Mouse (Mus musculus) midbrain, embryonic 14.5 days (tissue): ENCODE measurements around the gene Agfg2. TPM values are rescaled to one million over a fixed set of nuclear protein-coding genes. Genes with fewer than 3 reads are reported as not detected.
A peak's percentile ranks its signal among the peaks of the same experiment; 100 is the strongest.

Source experiments
- ATAC-seq: fragments of 200-750 bp; cut with Nextera tagmentation; 2 replicates; pipeline ENCODE4 v1.8.0; 2017; ENCODE audit warnings: moderate number of reproducible peaks, moderate library complexity; ENCODE audit not compliant: low FRiP score, low TSS enrichment
- DNase-seq: peaks from one replicate; pipeline ENCODE4 v3.0.0-alpha.2; 2015
- H3K27ac ChIP-seq: fragments of 300-500 bp; sonication (generic); replicated peaks from 2 replicates; pipeline ENCODE4 v1.5.1; 2014; ENCODE audit warnings: mild to moderate bottlenecking, low read depth, low read length, moderate library complexity
- H3K27me3 ChIP-seq: fragments of 300-500 bp; sonication (generic); 2 replicates; pipeline ENCODE4 v1.6.1; 2014; ENCODE audit warnings: low read length, control low read depth, mixed read lengths; ENCODE audit not compliant: control insufficient read depth, insufficient read depth
- H3K36me3 ChIP-seq: fragments of 300-500 bp; sonication (generic); 2 replicates; pipeline ENCODE4 v1.6.1; 2014; ENCODE audit warnings: low read length, control low read depth; ENCODE audit not compliant: control insufficient read depth, insufficient read depth
- H3K4me1 ChIP-seq: fragments of 300-500 bp; sonication (generic); 2 replicates; pipeline ENCODE4 v1.6.1; 2014; ENCODE audit warnings: mild to moderate bottlenecking, antibody characterized with exemption, low read length, control low read depth; ENCODE audit not compliant: control insufficient read depth, insufficient read depth
- H3K4me2 ChIP-seq: fragments of 300-500 bp; sonication (generic); 2 replicates; pipeline ENCODE4 v1.6.1; 2014; ENCODE audit warnings: mild to moderate bottlenecking, low read length, moderate library complexity
- H3K4me3 ChIP-seq: fragments of 300-500 bp; sonication (generic); replicated peaks from 2 replicates; pipeline ENCODE4 v1.5.1; 2014; ENCODE audit warnings: low read depth, low read length
- H3K9ac ChIP-seq: fragments of 300-500 bp; sonication (generic); replicated peaks from 2 replicates; pipeline ENCODE4 v1.6.1; 2014; ENCODE audit warnings: mild to moderate bottlenecking, low read length, moderate library complexity
- H3K9me3 ChIP-seq: fragments of 300-500 bp; sonication (generic); 2 replicates; pipeline ENCODE4 v1.6.1; 2016; ENCODE audit warnings: low read length, control low read depth, mixed read lengths; ENCODE audit not compliant: control insufficient read depth
- WGBS: fragments of 180-500 bp; shearing (Covaris S2); extraction: QIAGEN DNeasy Blood & Tissue Kit; methylation state at CpG from one replicate; pipeline ENCODE4 v1.1.7; 2014; 5-methylcytosine and 5-hydroxymethylcytosine counted together
- polyA plus RNA-seq: library from polyadenylated mRNA; unstranded; fragments of >200 nt; fragmentation: Nextera tagmentation; extraction: Ambion mirVana; gene quantifications from 2 replicates; pipeline ENCODE4 v1.2.1, GENCODE M21; 2014

Agfg2 gene
- polyA plus RNA-seq, 1 experiment from 2014 or later = 10.3 TPM

GRCm38 (mm10) chr5:137642886-137643285, 41.6 kb downstream of the Agfg2 start:
- Histone ChIP-seq H3K4me3 (no peak overlapping the region), H3K9ac (no peak overlapping the region), H3K36me3 (peaks cover 47% of the 10 kb centered on the region), H3K27me3 (peaks cover 29% of the 10 kb centered on the region), H3K9me3 (no peaks in the 10 kb centered on the region), H3K4me1 (no peaks in the 10 kb centered on the region; the same call in 1 of the 2 replicates), H3K4me2 (no peak overlapping the region), H3K27ac (no peak overlapping the region)
- 51% methylated on average over 4 of the region's 4 CpGs for WGBS
- ATAC-seq (no peak), DNase-seq (no peak)

GRCm38 (mm10) chr5:137641054-137641453, 43.5 kb downstream of the Agfg2 start, which contains the start of gene Sap25:
Sap25 (plus strand) TSS chr5:137641334.
- ATAC-seq (no peak), DNase-seq (no peak)
- peaks cover 65% of the 10 kb centered on the region for H3K36me3 ChIP-seq
- H3K9me3 ChIP-seq = no peaks in the 10 kb centered on the region
- no peak within 1 kb of the TSS for H3K4me3 ChIP-seq
- H3K27me3 ChIP-seq = peaks cover 25% of the 10 kb centered on the region
- H3K9ac ChIP-seq = no peak within 1 kb of the TSS
- no peak within 1 kb of the TSS for H3K4me2 ChIP-seq
- 86% methylated on average over 19 of the region's 19 CpGs for WGBS
- H3K4me1 ChIP-seq = no peaks in the 10 kb centered on the region
- H3K27ac ChIP-seq = no peak within 1 kb of the TSS

- no peak overlapping the region for H3K4me2 ChIP-seq
- no peak overlapping the region for H3K9ac ChIP-seq
- H3K27ac ChIP-seq = no peak overlapping the region
- 90% methylated on average over 7 of the region's 7 CpGs for WGBS
- ATAC-seq (no peak), DNase-seq (no peak)
- H3K4me1 ChIP-seq = no peaks in the 10 kb centered on the region
- peaks cover 11% of the 10 kb centered on the region for H3K27me3 ChIP-seq
- H3K9me3 ChIP-seq = no peaks in the 10 kb centered on the region
- no peak overlapping the region for H3K4me3 ChIP-seq
- H3K36me3 ChIP-seq = peaks cover 76% of the 10 kb centered on the region
Observed at GRCm38 (mm10) chr5:137639472-137639871, 45.1 kb downstream of the Agfg2 start.

- Histone ChIP-seq H3K4me2 (no peak overlapping the region), H3K4me3 (no peak overlapping the region), H3K27me3 (no peaks in the 10 kb centered on the region), H3K9ac (0 out of 2 replicates have a peak overlapping the region, but pooled peaks have one; percentile 9), H3K36me3 (peaks cover 51% of the 10 kb centered on the region), H3K27ac (no peak overlapping the region), H3K9me3 (no peaks in the 10 kb centered on the region), H3K4me1 (peaks cover 19% of the 10 kb centered on the region)
- 82% methylated on average over 12 of the region's 12 CpGs for WGBS
- no peak for ATAC-seq
- DNase-seq = no peak
Observed at GRCm38 (mm10) chr5:137633397-137634084, 51.0 kb downstream of the Agfg2 start.

GRCm38 (mm10) chr5:137631591-137631990, 52.9 kb downstream of the Agfg2 start:
- Histone ChIP-seq H3K27me3 (no peaks in the 10 kb centered on the region), H3K4me1 (peaks cover 25% of the 10 kb centered on the region), H3K4me2 (peak overlapping the region; percentile 92), H3K9me3 (no peaks in the 10 kb centered on the region), H3K27ac (no peak overlapping the region; the same call in 1 of the 2 replicates), H3K9ac (0 out of 2 replicates have a peak overlapping the region, but pooled peaks have one; percentile 12), H3K36me3 (peaks cover 32% of the 10 kb centered on the region), H3K4me3 (no peak overlapping the region)
- 73% methylated on average over 4 of the region's 4 CpGs for WGBS
- ATAC-seq (no peak), DNase-seq (no peak)

GRCm38 (mm10) chr5:137631171-137631570, 53.4 kb downstream of the Agfg2 start:
- no peak for ATAC-seq
- Histone ChIP-seq H3K36me3 (peaks cover 27% of the 10 kb centered on the region), H3K27ac (no peak overlapping the region; the same call in 1 of the 2 replicates), H3K9me3 (no peaks in the 10 kb centered on the region), H3K9ac (no peak overlapping the region; the same call in 1 of the 2 replicates), H3K4me3 (no peak overlapping the region), H3K4me2 (peak overlapping the region; percentile 92), H3K27me3 (no peaks in the 10 kb centered on the region), H3K4me1 (peaks cover 25% of the 10 kb centered on the region)
- 81% methylated on average over 9 of the region's 9 CpGs for WGBS
- no peak for DNase-seq

- 45% methylated on average over 3 of the region's 3 CpGs for WGBS
- DNase-seq (no peak), ATAC-seq (no peak)
- Histone ChIP-seq H3K4me1 (peaks cover 25% of the 10 kb centered on the region), H3K36me3 (peaks cover 22% of the 10 kb centered on the region), H3K27me3 (no peaks in the 10 kb centered on the region), H3K9me3 (no peaks in the 10 kb centered on the region), H3K4me2 (peak overlapping the region; percentile 92), H3K9ac (no peak overlapping the region; the same call in 1 of the 2 replicates), H3K27ac (no peak overlapping the region), H3K4me3 (no peak overlapping the region)
Observed at GRCm38 (mm10) chr5:137630602-137631001, 53.9 kb downstream of the Agfg2 start.

- ATAC-seq (no peak), DNase-seq (no peak)
- Histone ChIP-seq H3K27me3 (no peaks in the 10 kb centered on the region), H3K4me2 (peak overlapping the region; percentile 92), H3K27ac (no peak overlapping the region), H3K9me3 (no peaks in the 10 kb centered on the region), H3K4me1 (peaks cover 25% of the 10 kb centered on the region), H3K9ac (peak overlapping the region; percentile 79), H3K4me3 (peak overlapping the region; percentile 94), H3K36me3 (peaks cover 17% of the 10 kb centered on the region)
- WGBS = 28% methylated on average over 6 of the region's 6 CpGs
Observed at GRCm38 (mm10) chr5:137629906-137630545, 54.5 kb downstream of the Agfg2 start.
